8 mouse cellular contexts compared by ENCODE assay signal in the genomic region with DNA sequence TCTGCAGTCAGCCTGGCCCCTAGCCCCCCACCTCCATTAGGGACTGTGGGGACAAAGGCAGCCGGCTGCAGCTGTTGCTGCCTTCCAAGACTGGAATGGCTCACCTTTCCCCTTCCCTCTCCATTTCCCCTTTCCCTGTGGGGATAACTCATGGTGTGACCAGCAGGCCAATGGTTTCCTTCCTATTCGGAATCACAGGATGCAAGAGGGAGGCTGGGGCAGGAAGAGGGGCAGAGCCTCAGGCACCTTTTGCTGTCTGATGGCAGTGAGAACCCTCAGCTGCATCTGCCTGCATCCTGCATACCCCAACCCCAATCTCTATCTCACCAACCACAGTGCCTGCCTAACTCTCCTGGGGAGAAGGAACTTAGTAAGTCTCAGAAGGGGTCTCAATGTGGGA. TPM values are rescaled to one million over a fixed set of nuclear protein-coding genes. Genes with fewer than 3 reads are reported as not detected.
A peak's percentile ranks its signal among the peaks of the same experiment; 100 is the strongest.
DNase-seq lines count a peak whose midpoint lies in the region; ATAC-seq and TF ChIP-seq lines count a peak whose summit lies in the region.
"Had no signal": no experiment of that assay in that cellular context is flagged by ENCODE, and none has a peak within 500 bp of the region (broad histone marks: within the 10 kb centered on the region; RNA-seq: fewer than 3 reads in every experiment).

No protein-coding gene starts in this region.

- no peaks in the 10 kb centered on the region for H3K9me3 ChIP-seq in heart, postnatal 0 days (replicated peaks; ENCODE audit: control insufficient read depth, low read length)
- H3K9me3 ChIP-seq in embryonic facial prominence, embryonic 12.5 days: no peaks in the 10 kb centered on the region
- no peaks in the 10 kb centered on the region for H3K9me3 ChIP-seq in liver, embryonic 12.5 days (replicated peaks)

- intact Hi-C loops in heart, adult 2 months (cut with DNase I): no loop called here

- no peak for TF ChIP-seq EP300 in heart, postnatal 0 days (IDR thresholded peaks at IDR 0.05; ENCODE audit: low read depth)
- TF ChIP-seq EP300 in heart, adult 2 months (IDR thresholded peaks at IDR 0.05; ENCODE audit: insufficient read depth, low read depth, low read length): no peak

- H3K9ac ChIP-seq in heart, postnatal 0 days (replicated peaks; ENCODE audit: low read depth, low read length): no peak overlapping the region
- no peak overlapping the region for H3K9ac ChIP-seq in heart, adult 2 months (ENCODE audit: low read depth, low read length)
- H3K9ac ChIP-seq in embryonic facial prominence, embryonic 12.5 days: 0 out of 2 replicates have a peak overlapping the region, but pooled peaks have one; percentile 5
- peak overlapping the region; percentile 67 for H3K9ac ChIP-seq in liver, embryonic 12.5 days

- H3K79me2 ChIP-seq in heart, adult 2 months (replicated peaks; ENCODE audit: control insufficient read depth, insufficient read depth, low read length): no peaks in the 10 kb centered on the region

- H3K27me3 ChIP-seq in heart, postnatal 0 days (ENCODE audit: control insufficient read depth, insufficient read depth, low read length): no peaks in the 10 kb centered on the region
- no peaks in the 10 kb centered on the region for H3K27me3 ChIP-seq in heart, adult 2 months (ENCODE audit: control insufficient read depth, insufficient read depth, low read length)
- no peaks in the 10 kb centered on the region for H3K27me3 ChIP-seq in embryonic facial prominence, embryonic 12.5 days
- no peaks in the 10 kb centered on the region for H3K27me3 ChIP-seq in liver, embryonic 12.5 days (replicated peaks)

- WGBS in heart, postnatal 0 days: 32% methylated on average over 2 of the region's 2 CpGs
- 24% methylated on average over 2 of the region's 2 CpGs for WGBS in heart, adult 2 months
- 74% methylated on average over 2 of the region's 2 CpGs for WGBS in bone marrow, adult 2 months
- WGBS in embryonic facial prominence, embryonic 12.5 days: 16% methylated on average over 2 of the region's 2 CpGs
- 32% methylated on average over 2 of the region's 2 CpGs for WGBS in liver, embryonic 12.5 days (ENCODE audit: insufficient replicate concordance)

- peaks cover 6% of the 10 kb centered on the region for H3K4me1 ChIP-seq in heart, postnatal 0 days (ENCODE audit: control insufficient read depth, insufficient read depth)
- H3K4me1 ChIP-seq in heart, adult 2 months (ENCODE audit: control insufficient read depth, insufficient read depth, low read length): peaks cover 7% of the 10 kb centered on the region
- H3K4me1 ChIP-seq in bone marrow, adult 2 months (ENCODE audit: control insufficient read depth, insufficient read depth, low read length): peaks cover 3% of the 10 kb centered on the region
- peaks cover 25% of the 10 kb centered on the region for H3K4me1 ChIP-seq in embryonic facial prominence, embryonic 12.5 days
- H3K4me1 ChIP-seq in liver, embryonic 12.5 days: peaks cover 73% of the 10 kb centered on the region

- no peak overlapping the region for H3K4me2 ChIP-seq in heart, postnatal 0 days (ENCODE audit: low read depth, low read length)
- no peak overlapping the region for H3K4me2 ChIP-seq in embryonic facial prominence, embryonic 12.5 days (replicated peaks)
- H3K4me2 ChIP-seq in liver, embryonic 12.5 days: peak overlapping the region; percentile 49

- no peak for DNase-seq in heart, postnatal 0 days (ENCODE audit: low spot score)
- DNase-seq in heart, adult 2 months: no peak
- no peak for DNase-seq in urinary bladder, postnatal 14 days (ENCODE audit: low spot score)

- TF ChIP-seq POLR2A in heart, adult 2 months (IDR thresholded peaks at IDR 0.05; ENCODE audit: insufficient read depth, low read depth, low read length): no peak
- no peak for TF ChIP-seq POLR2A in bone marrow, adult 2 months (IDR thresholded peaks at IDR 0.05; ENCODE audit: borderline replicate concordance, control insufficient read depth, low read depth, low read length)

- ATAC-seq in heart, postnatal 0 days (ENCODE audit: insufficient read depth, low read depth): no peak; the same call in 1 of the 2 replicates
- ATAC-seq in embryonic facial prominence, embryonic 12.5 days (ENCODE audit: insufficient number of reproducible peaks, insufficient read depth, low FRiP score, low TSS enrichment): no peak
- ATAC-seq in liver, embryonic 12.5 days: no peak
- no peak for ATAC-seq in activated CD4-positive, CD25-positive, alpha-beta regulatory T cell, adult 4 months

- TF ChIP-seq CTCF in heart, postnatal 0 days (IDR thresholded peaks at IDR 0.05; ENCODE audit: low read depth): no peak
- TF ChIP-seq CTCF in heart, adult 2 months (IDR thresholded peaks at IDR 0.05): no peak
- TF ChIP-seq CTCF in bone marrow, adult 2 months (IDR thresholded peaks at IDR 0.05; ENCODE audit: control insufficient read depth, insufficient read depth, low read length): no peak

- H3K27ac ChIP-seq in heart, postnatal 0 days (ENCODE audit: low read depth): 0 out of 2 replicates have a peak overlapping the region, but pooled peaks have one; percentile 25
- H3K27ac ChIP-seq in heart, adult 2 months: no peak overlapping the region; the same call in 1 of the 2 replicates
- H3K27ac ChIP-seq in bone marrow, adult 2 months (ENCODE audit: control insufficient read depth, insufficient read depth, low read depth, low read length, poor library complexity): peak overlapping the region; percentile 20; the same call in 1 of the 2 replicates
- peak overlapping the region; percentile 58 for H3K27ac ChIP-seq in embryonic facial prominence, embryonic 12.5 days
- H3K27ac ChIP-seq in liver, embryonic 12.5 days: peak overlapping the region; percentile 84

- peaks cover 6% of the 10 kb centered on the region; the same call in 1 of the 2 replicates for H3K36me3 ChIP-seq in heart, postnatal 0 days (replicated peaks; ENCODE audit: control insufficient read depth, insufficient read depth, low read length)
- H3K36me3 ChIP-seq in heart, adult 2 months (ENCODE audit: control insufficient read depth, insufficient read depth, low read length): no peaks in the 10 kb centered on the region
- peaks cover 53% of the 10 kb centered on the region for H3K36me3 ChIP-seq in embryonic facial prominence, embryonic 12.5 days
- H3K36me3 ChIP-seq in liver, embryonic 12.5 days: peaks cover 86% of the 10 kb centered on the region

- no peak overlapping the region for H3K4me3 ChIP-seq in heart, postnatal 0 days (ENCODE audit: low read depth, low read length)
- H3K4me3 ChIP-seq in heart, adult 2 months: no peak overlapping the region
- H3K4me3 ChIP-seq in bone marrow, adult 2 months (replicated peaks; ENCODE audit: control insufficient read depth, low read depth, low read length): no peak overlapping the region
- no peak overlapping the region for H3K4me3 ChIP-seq in embryonic facial prominence, embryonic 12.5 days
- no peak overlapping the region for H3K4me3 ChIP-seq in liver, embryonic 12.5 days

RNA-seq across cellular contexts. Expression of gene Oaf, which starts 14.2 kb away (rescaled TPM):
- total RNA-seq in heart, postnatal 0 days (2014; rRNA removed; ENCODE audit: low replicate concordance): 15.6 and 26.6 TPM in 2 replicates
- 20.7 and 22.4 TPM in 2 replicates for polyA plus RNA-seq in heart, postnatal 0 days (2015; fragmentation: Nextera tagmentation; extraction: Ambion mirVana)
- 10 to 100 TPM in 1 of 2 experiments, 1 to 10 TPM in 1; 6.8 to 11.8 TPM for total RNA-seq in heart, adult 2 months (2021)
- 15.1 and 24.0 TPM in 2 replicates for polyA plus RNA-seq in heart, adult 2 months (2012; rRNA removed)
- polyA plus RNA-seq in bone marrow, adult 2 months (2011; ENCODE audit: insufficient read depth, insufficient read length, low replicate concordance, missing spikeins): 15.8 and 17.9 TPM in 2 replicates
- polyA plus RNA-seq in embryonic facial prominence, embryonic 12.5 days (2016; fragmentation: Nextera tagmentation; extraction: Ambion mirVana): 89.3 and 106 TPM in 2 replicates
- 37.8 and 44.1 TPM in 2 replicates for polyA plus RNA-seq in liver, embryonic 12.5 days (2016; fragmentation: Nextera tagmentation; extraction: Ambion mirVana)
- polyA plus RNA-seq in activated CD4-positive, CD25-positive, alpha-beta regulatory T cell, adult 4 months (2017; shearing (Covaris generic)): under 1 TPM; 0.69 to 0.98 TPM

RNA-seq across cellular contexts. Expression of gene Pou2f3, which starts 15.3 kb away (rescaled TPM):
- not detected in 2 replicates for total RNA-seq in heart, postnatal 0 days (2014; rRNA removed; ENCODE audit: low replicate concordance)
- polyA plus RNA-seq in heart, postnatal 0 days (2015; fragmentation: Nextera tagmentation; extraction: Ambion mirVana): 0.08 and 0.10 TPM in 2 replicates
- total RNA-seq in heart, adult 2 months (2021): not detected
- 0.14 and 0.23 TPM in 2 replicates for polyA plus RNA-seq in heart, adult 2 months (2012; rRNA removed)
- 0.77 TPM in 1 of 2 replicates, not detected in the other for polyA plus RNA-seq in bone marrow, adult 2 months (2011; ENCODE audit: insufficient read depth, insufficient read length, low replicate concordance, missing spikeins)
- polyA plus RNA-seq in embryonic facial prominence, embryonic 12.5 days (2016; fragmentation: Nextera tagmentation; extraction: Ambion mirVana): 0.18 TPM in 1 of 2 replicates, not detected in the other
- not detected in 2 replicates for polyA plus RNA-seq in liver, embryonic 12.5 days (2016; fragmentation: Nextera tagmentation; extraction: Ambion mirVana)
- not detected for polyA plus RNA-seq in activated CD4-positive, CD25-positive, alpha-beta regulatory T cell, adult 4 months (2017; shearing (Covaris generic))
- total RNA-seq: hematopoietic stem cell, adult 5-6 weeks had no signal

Comparison
In these comparisons a context has a peak if more than half of its experiments do, and no peak if none do; other contexts are left out.
1. H3K9ac ChIP-seq: peak in embryonic facial prominence, embryonic 12.5 days (single experiment) and liver, embryonic 12.5 days (single experiment); none in heart, postnatal 0 days (single experiment) and heart, adult 2 months (single experiment).